Mouse (Mus musculus) mouse trophoblast stem cell (cell line): ENCODE data around the gene Rprd1b.

Source experiments
- in situ Hi-C, 2 experiments: fragments of 300-500 bp; cut with MseI, MboI; formaldehyde crosslinking; loops; 2 replicates in 1 of 2; 3 replicates in 1 of 2; pipeline ENCODE4 v1.15.1; 2025

Gene Rprd1b

GRCm38 (mm10) chr2:158079843-158080395, 51.6 kb downstream of the Rprd1b start:
- in situ Hi-C loops, result no loop called here

- in situ Hi-C loops, result no loop called here
These were observed 52.4 kb downstream of the Rprd1b start for GRCm38 (mm10) chr2:158080622-158081241.

GRCm38 (mm10) chr2:158084486-158084885, 56.2 kb downstream of the Rprd1b start:
- in situ Hi-C loops, result no loop called here

GRCm38 (mm10) chr2:158090096-158090495, 61.8 kb downstream of the Rprd1b start:
- in situ Hi-C loops, result no loop called here

GRCm38 (mm10) chr2:158093345-158093744, 65.0 kb downstream of the Rprd1b start:
- in situ Hi-C loops, result no loop called here

- in situ Hi-C loops, result no loop called here
These were observed 66.0 kb downstream of the Rprd1b start for GRCm38 (mm10) chr2:158094300-158094699.

- in situ Hi-C loops, result no loop called here
These were observed 66.5 kb downstream of the Rprd1b start for GRCm38 (mm10) chr2:158094846-158095245.

- in situ Hi-C loops, result no loop called here
These were observed 68.8 kb downstream of the Rprd1b start for GRCm38 (mm10) chr2:158097071-158097470.

- in situ Hi-C loops, result no loop called here
These were observed 70.4 kb downstream of the Rprd1b start for GRCm38 (mm10) chr2:158098730-158099129.

- in situ Hi-C loops, result no loop called here
These were observed 71.2 kb downstream of the Rprd1b start for GRCm38 (mm10) chr2:158099537-158099936.

- in situ Hi-C loops, result loop anchor here in 1 of 2 experiments (10.0 kb wide), 1 partner anchor 103 kb away; no protein-coding TSS in a partner anchor
These were observed 73.5 kb downstream of the Rprd1b start for GRCm38 (mm10) chr2:158101768-158102167.

GRCm38 (mm10) chr2:158104966-158105365, 76.7 kb downstream of the Rprd1b start:
- in situ Hi-C loops, result loop anchor here in 1 of 2 experiments (10.0 kb wide), 1 partner anchor 100 kb away; no protein-coding TSS in a partner anchor

GRCm38 (mm10) chr2:158105605-158106004, 77.3 kb downstream of the Rprd1b start:
- in situ Hi-C loops, result loop anchor here in 1 of 2 experiments (10.0 kb wide), 1 partner anchor 99 kb away; no protein-coding TSS in a partner anchor

GRCm38 (mm10) chr2:158106947-158107587, 78.8 kb downstream of the Rprd1b start:
- in situ Hi-C loops, result loop anchor here in 1 of 2 experiments (10.0 kb wide), 1 partner anchor 98 kb away; no protein-coding TSS in a partner anchor

GRCm38 (mm10) chr2:158109516-158109915, 81.2 kb downstream of the Rprd1b start:
- in situ Hi-C loops, result loop anchor here in 1 of 2 experiments (10.0 kb wide), 1 partner anchor 95 kb away; no protein-coding TSS in a partner anchor

- in situ Hi-C loops, result no loop called here
These were observed 85.4 kb downstream of the Rprd1b start for GRCm38 (mm10) chr2:158113591-158114257.

- in situ Hi-C loops, result no loop called here
These were observed 86.6 kb downstream of the Rprd1b start for GRCm38 (mm10) chr2:158114931-158115330.

GRCm38 (mm10) chr2:158115838-158116453, 87.6 kb downstream of the Rprd1b start:
- in situ Hi-C loops, result no loop called here

- in situ Hi-C loops, result no loop called here
These were observed 88.4 kb downstream of the Rprd1b start for GRCm38 (mm10) chr2:158116653-158117052.

- in situ Hi-C loops, result no loop called here
These were observed 90.8 kb downstream of the Rprd1b start for GRCm38 (mm10) chr2:158119145-158119544.

- in situ Hi-C loops, result no loop called here
These were observed 91.9 kb downstream of the Rprd1b start for GRCm38 (mm10) chr2:158120211-158120610.

- in situ Hi-C loops, result no loop called here
These were observed 92.6 kb downstream of the Rprd1b start for GRCm38 (mm10) chr2:158120868-158121267.
